Mouse (Mus musculus) ES-CJ7 (cell line): ENCODE measurements around the gene Zscan5b.
"Not testable (repeated sequence)": the region's sequence is repeated elsewhere in the genome, so short reads cannot be mapped to it uniquely, and the experiment has no call there.

Experiments used
- DNase-seq: peaks from one replicate; pipeline ENCODE4 v3.0.0; 2011; ENCODE audit warnings: low read depth, low spot score

Gene Zscan5b

DNA sequence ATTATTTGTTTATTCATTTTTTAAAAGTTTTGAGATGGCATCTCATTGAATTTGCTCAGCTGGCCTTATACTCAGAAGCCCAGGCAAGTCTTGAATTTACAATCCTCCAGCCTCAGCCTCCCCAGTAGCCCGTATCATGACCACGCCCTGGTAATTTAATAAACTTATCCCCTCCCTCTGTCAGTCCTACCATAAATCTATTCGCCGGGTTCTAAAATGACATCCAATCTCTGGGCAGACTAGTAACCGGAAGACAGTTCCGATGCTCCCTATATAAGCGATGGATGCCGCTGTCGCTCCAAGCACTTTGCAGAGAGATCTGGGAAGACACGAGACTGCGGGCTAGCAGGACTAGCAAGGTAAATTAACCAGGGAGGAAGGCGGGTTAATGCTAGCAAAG, at the start of gene Zscan5b:
Gene Zscan5b, plus strand, starts transcription at position 301 of the 400 bp plus-strand sequence.
- no peak for DNase-seq

- DNase-seq: peak; percentile 65
These were observed 49.3 kb upstream of the Zscan5b start for GRCm38 (mm10) chr7:6172674-6173244.

DNA sequence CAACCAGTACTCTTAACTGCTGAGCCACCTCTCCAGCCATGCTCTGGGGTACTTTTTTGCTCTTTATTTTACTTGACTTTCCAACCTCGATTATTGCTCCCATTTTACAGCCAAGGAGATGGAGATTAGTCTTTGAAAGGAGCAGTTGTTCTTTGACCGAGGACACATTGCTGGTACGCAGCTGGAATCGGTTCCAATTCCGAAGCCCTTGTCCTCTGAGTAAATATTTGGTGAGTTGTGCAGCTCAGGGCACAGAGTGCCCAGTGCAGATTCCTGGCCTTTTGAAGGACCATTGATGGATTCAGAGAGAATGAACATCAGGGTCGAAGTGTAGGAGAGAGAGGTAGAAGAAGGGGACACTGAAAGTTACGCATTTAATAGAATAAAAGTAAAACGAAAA, 48.2 kb upstream of the Zscan5b start:
- no peak for DNase-seq

- not testable (repeated sequence) for DNase-seq
These were observed 47.6 kb upstream of the Zscan5b start for GRCm38 (mm10) chr7:6174365-6174987.

GRCm38 (mm10) chr7:6179013-6179412, 43.1 kb upstream of the Zscan5b start:
- DNase-seq: no peak

- no peak for DNase-seq
These were observed 39.2 kb upstream of the Zscan5b start for GRCm38 (mm10) chr7:6182882-6183281.

GRCm38 (mm10) chr7:6183802-6184201, 38.3 kb upstream of the Zscan5b start:
- no peak for DNase-seq

DNA sequence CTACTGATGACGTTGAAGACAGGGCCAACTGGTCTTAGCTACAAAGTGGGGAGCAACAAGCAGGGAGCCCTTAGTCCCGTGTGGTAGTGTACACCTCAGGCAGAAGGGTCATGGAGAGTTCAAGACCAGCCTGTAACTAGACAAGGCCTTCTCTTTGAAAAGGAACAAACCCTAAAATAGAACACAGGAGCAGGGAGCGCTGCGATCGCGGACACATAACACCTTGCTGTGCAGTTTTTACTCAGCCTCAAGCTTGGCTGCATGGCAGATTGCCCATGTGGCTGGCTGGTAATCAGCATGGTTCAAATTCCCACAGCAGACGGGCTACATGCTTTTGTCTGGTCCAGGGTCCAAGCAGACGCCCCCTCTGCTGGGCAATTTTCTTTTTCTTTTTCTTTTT, 37.6 kb upstream of the Zscan5b start:
- no peak for DNase-seq

DNA sequence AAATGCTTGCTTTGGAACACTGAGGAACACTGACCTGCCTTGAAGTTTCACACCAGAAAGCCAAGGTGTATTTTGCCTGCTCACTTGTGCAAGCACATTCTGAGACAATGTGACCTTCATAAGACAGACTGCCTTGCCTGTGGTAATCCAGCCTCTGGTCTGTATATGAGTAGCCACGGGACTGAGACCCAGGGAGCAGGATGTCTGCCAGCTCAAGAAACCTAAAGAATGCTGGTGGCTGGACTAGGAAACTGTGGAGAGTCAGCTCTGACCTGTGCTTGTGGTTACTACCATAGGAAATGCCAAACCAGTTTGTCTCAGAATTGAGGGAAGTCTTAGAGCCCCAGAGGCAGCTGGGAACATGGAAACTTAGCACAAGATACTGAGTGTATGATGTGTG, 36.7 kb upstream of the Zscan5b start:
- no peak for DNase-seq

- no peak for DNase-seq
These were observed 35.9 kb upstream of the Zscan5b start for GRCm38 (mm10) chr7:6186176-6186575.

DNA sequence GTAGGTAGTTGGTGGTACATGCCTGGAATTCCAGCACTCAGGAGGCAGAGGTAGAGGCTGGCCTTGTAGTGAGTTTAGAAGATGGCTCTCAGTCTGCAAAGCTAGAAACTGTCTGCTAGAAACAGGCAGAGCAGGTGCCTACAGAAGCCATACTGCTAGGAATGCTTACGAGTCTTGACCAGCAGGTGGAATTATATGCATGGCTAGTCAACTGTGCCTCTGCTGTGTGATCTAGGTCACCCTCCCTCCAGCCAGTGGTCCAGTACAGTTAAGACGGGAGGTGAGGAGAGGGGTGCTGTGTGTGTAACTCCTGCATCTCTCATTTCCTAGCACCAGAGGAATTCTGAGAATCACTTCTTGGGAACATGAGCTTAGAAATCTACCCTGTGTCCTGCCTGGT, 35.3 kb upstream of the Zscan5b start:
- DNase-seq: no peak

- peak; percentile 84 for DNase-seq
These were observed 32.5 kb upstream of the Zscan5b start for GRCm38 (mm10) chr7:6189542-6189941.

DNA sequence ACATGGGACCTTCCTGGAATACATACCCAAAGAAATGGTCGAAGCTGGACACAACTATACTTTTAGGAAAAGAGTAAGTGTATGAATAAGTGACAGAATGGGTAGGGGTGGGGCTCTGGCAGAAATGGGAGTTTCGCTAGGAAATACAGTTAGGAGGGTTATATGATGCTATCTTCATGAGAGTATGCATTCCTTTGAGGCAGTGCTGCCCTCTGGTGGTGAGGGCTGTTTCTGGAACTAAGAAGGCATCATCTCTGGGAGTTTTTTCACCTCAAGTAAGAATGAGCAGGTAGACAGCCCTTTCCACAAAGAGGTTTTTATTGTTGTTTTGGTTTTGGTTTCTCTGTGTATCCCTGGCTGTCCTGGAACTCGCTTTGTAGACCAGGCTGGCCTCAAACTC, 30.7 kb upstream of the Zscan5b start:
- DNase-seq: peak; percentile 86

GRCm38 (mm10) chr7:6194129-6194528, 27.9 kb upstream of the Zscan5b start:
- peak; percentile 73 for DNase-seq

GRCm38 (mm10) chr7:6195777-6196176, 26.3 kb upstream of the Zscan5b start:
- peak; percentile 54 for DNase-seq

- DNase-seq: no peak
These were observed 25.3 kb upstream of the Zscan5b start, which contains the start of gene Galp for GRCm38 (mm10) chr7:6196790-6197189. Gene Galp, plus strand, starts transcription at chr7:6197090.

DNA sequence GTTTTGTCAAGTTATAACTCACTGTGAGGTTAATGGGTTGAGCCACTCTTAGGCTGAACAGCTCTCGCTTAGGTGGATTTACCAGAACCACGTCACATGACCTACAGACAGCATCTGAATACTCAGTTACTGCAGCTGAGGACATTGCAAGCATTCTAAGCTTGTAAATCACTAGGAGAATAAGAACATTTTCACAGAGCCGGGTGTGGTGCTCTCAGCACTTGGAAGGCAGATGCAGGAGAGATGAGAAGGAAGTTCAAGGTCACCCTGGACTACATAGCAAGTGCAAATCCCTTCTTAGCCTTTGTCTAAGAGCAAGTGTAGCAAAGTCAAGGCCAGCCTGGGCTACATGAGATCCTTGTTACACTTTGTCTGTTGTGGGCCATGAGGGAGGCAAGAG, 17.9 kb upstream of the Zscan5b start:
- DNase-seq: peak; percentile 81

- peak; percentile 82 for DNase-seq
These were observed 8.9 kb upstream of the Zscan5b start for GRCm38 (mm10) chr7:6213144-6213543.

DNA sequence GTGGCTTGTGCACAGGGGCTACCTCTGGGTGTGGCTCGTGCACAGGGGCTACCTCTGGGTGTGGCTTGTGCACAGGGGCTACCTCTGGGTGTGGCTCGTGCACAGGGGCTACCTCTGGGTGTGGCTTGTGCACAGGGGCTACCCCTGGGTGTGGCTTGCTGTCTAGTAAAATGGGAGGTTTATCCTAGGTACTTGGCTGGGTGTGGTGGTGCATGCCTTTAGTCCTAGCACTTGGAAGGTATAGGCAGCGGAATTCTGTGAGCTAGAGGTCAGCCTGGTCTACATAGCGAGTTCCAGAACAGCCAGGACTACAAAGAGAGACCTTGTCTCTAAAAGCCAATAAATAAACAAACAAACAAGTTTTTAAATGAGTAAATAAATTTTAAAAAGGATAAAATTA, 7.4 kb upstream of the Zscan5b start:
- peak; percentile 79 for DNase-seq

GRCm38 (mm10) chr7:6220147-6220546, 1.9 kb upstream of the Zscan5b start:
- peak; percentile 70 for DNase-seq

- peak; percentile 92 for DNase-seq
These were observed 6.4 kb downstream of the Zscan5b start for GRCm38 (mm10) chr7:6228491-6228890.

- DNase-seq: peak; percentile 86
These were observed 17.7 kb downstream of the Zscan5b start for GRCm38 (mm10) chr7:6239787-6240186.

DNA sequence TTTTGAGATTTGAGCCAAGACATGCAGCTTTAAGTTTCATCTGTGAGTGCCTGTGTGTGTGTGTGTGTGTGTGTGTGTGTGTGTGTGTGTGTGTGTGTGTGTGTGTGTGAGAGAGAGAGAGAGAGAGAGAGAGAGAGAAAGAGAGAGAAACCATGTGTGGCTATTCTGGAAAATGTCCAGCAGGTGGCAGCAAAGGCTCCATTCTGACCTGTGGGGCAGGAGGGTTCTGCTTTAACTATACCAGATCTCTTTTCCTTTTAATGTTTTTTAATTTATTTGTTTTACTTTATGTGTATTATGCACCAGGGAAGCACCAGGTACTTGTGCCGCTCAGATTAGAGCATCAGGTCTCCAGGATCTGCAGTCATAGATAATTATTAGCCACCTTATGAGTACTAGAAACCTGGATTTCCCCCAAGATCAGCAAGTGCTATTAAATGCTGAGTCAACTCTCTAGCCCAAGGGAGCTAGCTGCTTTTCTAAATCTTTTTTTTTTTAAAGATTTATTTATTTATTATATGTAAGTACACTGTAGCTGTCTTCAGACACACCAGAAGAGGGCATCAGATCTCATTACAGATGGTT, 18.9 kb downstream of the Zscan5b start:
- peak; percentile 73 for DNase-seq
